Mouse (Mus musculus): ENCODE results near the gene Hic1. TPM values are rescaled to one million over a fixed set of nuclear protein-coding genes. Genes with fewer than 3 reads are reported as not detected.

Hic1 gene
- polyA plus RNA-seq, 1 experiment: not detected

DNA sequence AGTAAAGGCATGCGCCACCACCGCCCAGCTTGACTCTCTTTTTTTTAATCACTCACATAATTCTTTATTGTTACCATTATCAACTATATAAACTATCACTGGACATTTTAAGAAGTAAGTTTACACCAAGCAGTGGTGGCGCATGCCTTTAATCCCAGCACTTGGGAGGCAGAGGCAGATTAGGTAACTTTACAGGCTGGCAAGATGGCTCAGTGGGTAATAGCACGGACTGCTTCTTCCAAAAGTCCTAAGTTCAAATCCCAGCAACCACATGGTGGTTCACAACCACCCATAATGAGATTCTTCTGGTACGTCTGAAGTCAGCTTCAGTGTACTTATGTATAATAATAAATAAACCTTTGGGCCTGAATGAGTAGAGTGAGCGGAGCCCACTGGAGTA, 39.8 kb downstream of the Hic1 start:
- Histone ChIP-seq H3K4me3 (ENCODE audit: insufficient read depth, low read length) (no peak overlapping the region), H3K27ac (ENCODE audit: insufficient read depth, low read depth, low read length) (no peak overlapping the region), H3K4me1 (ENCODE audit: control insufficient read depth, insufficient read depth, low read length) (peaks cover 3% of the 10 kb centered on the region; the same call in 1 of the 2 replicates)
- TF ChIP-seq CTCF (IDR thresholded peaks at IDR 0.05; ENCODE audit: low read depth, low read length) (no peak), POLR2A (IDR thresholded peaks at IDR 0.05; ENCODE audit: borderline replicate concordance, low read depth, low read length) (no peak)

DNA sequence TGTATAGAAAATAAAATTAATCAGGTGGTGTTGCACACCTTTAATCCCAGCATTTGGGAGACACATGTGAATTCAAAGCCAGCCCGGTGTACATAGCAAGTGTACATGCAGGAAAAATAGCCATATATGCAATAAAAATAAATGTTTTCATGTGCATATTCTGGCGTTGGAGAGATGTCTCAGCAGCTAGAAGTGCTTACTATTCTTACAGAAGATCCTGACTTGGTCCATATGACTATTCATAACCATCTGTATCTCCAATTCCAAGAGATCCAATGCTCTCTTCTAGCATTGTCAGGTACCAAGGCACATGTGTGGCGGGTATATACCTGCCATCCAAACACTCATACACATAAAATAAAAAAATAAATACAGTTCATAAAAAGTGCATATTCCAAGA, 42.9 kb downstream of the Hic1 start:
- Histone ChIP-seq H3K27ac (ENCODE audit: insufficient read depth, low read depth, low read length) (no peak overlapping the region), H3K4me3 (ENCODE audit: insufficient read depth, low read length) (no peak overlapping the region), H3K4me1 (ENCODE audit: control insufficient read depth, insufficient read depth, low read length) (peaks cover 3% of the 10 kb centered on the region; the same call in 1 of the 2 replicates)
- TF ChIP-seq CTCF (IDR thresholded peaks at IDR 0.05; ENCODE audit: low read depth, low read length) (no peak), POLR2A (IDR thresholded peaks at IDR 0.05; ENCODE audit: borderline replicate concordance, low read depth, low read length) (no peak)

DNA sequence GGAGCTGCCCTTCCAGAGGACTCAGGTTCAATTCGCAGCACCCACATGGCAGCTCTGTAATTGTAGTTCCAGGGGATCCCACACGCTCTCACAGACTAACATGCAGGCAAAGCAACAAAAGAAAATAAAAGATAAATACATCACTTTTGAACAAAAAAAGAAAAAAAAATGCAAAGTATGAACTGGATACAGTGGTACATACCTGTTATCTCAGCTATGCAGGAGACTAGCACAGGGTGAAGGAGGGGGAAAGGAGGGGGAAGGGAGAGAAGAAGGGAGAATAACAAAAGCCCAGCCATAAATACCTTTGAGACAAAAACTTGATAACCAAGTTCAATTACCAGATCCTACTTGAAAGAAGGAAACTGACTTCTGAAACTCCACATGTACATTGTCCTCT, 44.9 kb downstream of the Hic1 start:
- Histone ChIP-seq H3K27ac (ENCODE audit: insufficient read depth, low read depth, low read length) (no peak overlapping the region), H3K4me3 (ENCODE audit: insufficient read depth, low read length) (no peak overlapping the region), H3K4me1 (ENCODE audit: control insufficient read depth, insufficient read depth, low read length) (peaks cover 3% of the 10 kb centered on the region; the same call in 1 of the 2 replicates)
- TF ChIP-seq POLR2A (IDR thresholded peaks at IDR 0.05; ENCODE audit: borderline replicate concordance, low read depth, low read length): no peak
- TF ChIP-seq CTCF (IDR thresholded peaks at IDR 0.05; ENCODE audit: low read depth, low read length): no peak

DNA sequence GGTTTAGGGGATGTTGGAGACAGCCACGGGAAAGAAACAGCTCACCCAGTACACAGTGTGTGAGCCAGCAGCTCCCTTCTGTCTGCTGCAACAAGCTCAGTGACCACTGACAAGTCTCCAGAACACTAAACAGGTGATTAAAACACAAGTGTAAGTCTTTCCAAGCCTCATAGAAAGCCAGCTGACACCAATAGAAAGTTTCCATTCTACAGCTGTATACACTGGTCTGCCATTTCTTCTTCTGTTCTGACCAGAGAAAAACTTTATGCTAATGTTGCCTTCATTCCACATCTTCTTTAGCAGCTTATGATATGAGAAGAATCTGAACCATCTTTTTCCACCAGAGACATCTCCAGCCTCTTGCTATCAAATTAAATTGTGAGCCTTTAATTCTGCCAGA, 48.0 kb downstream of the Hic1 start:
- peaks cover 3% of the 10 kb centered on the region for H3K4me1 ChIP-seq (ENCODE audit: control insufficient read depth, insufficient read depth, low read length)
- TF ChIP-seq POLR2A (IDR thresholded peaks at IDR 0.05; ENCODE audit: borderline replicate concordance, low read depth, low read length) (no peak), CTCF (IDR thresholded peaks at IDR 0.05; ENCODE audit: low read depth, low read length) (no peak)
- no peak overlapping the region for H3K27ac ChIP-seq (ENCODE audit: insufficient read depth, low read depth, low read length)
- H3K4me3 ChIP-seq (ENCODE audit: insufficient read depth, low read length): no peak overlapping the region

DNA sequence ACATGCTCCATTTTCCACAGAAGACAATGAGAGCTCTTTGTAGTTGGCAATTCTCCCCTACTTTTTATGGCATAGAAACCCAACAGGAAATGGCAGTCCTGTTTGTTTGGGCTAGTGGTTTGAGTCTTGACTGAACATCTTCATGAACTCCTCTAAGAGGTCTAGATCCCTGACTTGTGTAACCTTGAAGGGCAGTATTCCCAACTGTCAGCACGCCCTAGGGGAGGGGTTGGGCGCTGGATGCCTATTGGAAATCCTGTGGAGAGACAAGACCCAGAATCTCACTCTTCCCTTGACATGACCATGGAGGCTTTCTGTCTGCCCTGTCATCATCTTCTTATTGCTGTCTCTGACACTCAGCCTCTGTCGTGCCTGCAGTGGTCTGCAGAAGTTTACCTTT, 49.5 kb downstream of the Hic1 start:
- H3K4me3 ChIP-seq (ENCODE audit: insufficient read depth, low read length): no peak overlapping the region
- H3K4me1 ChIP-seq (ENCODE audit: control insufficient read depth, insufficient read depth, low read length): no peaks in the 10 kb centered on the region; the same call in 1 of the 2 replicates
- no peak overlapping the region for H3K27ac ChIP-seq (ENCODE audit: insufficient read depth, low read depth, low read length)
- no peak for TF ChIP-seq CTCF (IDR thresholded peaks at IDR 0.05; ENCODE audit: low read depth, low read length)
- no peak for TF ChIP-seq POLR2A (IDR thresholded peaks at IDR 0.05; ENCODE audit: borderline replicate concordance, low read depth, low read length)

DNA sequence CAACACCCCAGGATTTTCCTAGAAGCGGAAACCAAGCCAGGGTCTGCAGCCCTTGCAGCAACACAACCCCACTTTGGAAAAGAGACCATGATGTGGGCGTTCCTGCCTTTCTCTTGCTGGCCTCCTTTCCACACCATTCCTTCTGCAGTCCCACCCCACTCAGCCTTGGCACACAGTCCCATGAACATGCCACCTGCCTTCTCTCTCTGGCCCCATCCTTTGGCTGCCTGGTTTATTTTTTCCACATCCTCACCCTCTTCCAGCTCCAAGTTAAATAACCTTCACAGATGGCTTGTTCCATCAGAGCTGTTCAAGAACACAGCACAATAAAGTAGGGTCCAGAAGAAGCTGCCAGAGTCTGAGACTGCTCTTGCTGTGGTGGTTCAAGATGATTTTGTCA, 50.0 kb downstream of the Hic1 start:
- H3K27ac ChIP-seq (ENCODE audit: insufficient read depth, low read depth, low read length): no peak overlapping the region
- H3K4me1 ChIP-seq (ENCODE audit: control insufficient read depth, insufficient read depth, low read length): no peaks in the 10 kb centered on the region; the same call in 1 of the 2 replicates
- TF ChIP-seq POLR2A (IDR thresholded peaks at IDR 0.05; ENCODE audit: borderline replicate concordance, low read depth, low read length) (no peak), CTCF (IDR thresholded peaks at IDR 0.05; ENCODE audit: low read depth, low read length) (no peak)
- H3K4me3 ChIP-seq (ENCODE audit: insufficient read depth, low read length): no peak overlapping the region

DNA sequence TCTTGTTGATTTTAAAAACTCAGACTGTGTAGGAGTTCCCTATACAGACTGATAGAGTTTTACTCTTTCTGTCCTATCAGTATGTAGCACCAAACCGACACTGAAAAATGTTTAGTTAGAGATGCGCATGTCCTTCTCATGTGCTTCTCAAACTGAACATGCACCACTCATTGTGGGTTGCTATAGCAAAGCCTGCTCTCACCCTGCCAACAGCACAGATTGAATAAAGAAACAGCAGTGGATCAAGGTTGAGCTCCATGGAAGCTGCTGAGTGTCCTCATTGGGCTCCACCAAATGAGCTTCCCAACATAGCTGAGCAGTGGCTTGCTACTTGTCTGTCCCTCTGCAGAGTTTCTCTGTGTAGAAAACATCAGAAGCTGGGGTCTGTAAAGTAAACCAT, 51.2 kb downstream of the Hic1 start:
- TF ChIP-seq CTCF (IDR thresholded peaks at IDR 0.05; ENCODE audit: low read depth, low read length): no peak
- no peak for TF ChIP-seq POLR2A (IDR thresholded peaks at IDR 0.05; ENCODE audit: borderline replicate concordance, low read depth, low read length)
- H3K27ac ChIP-seq (ENCODE audit: insufficient read depth, low read depth, low read length): no peak overlapping the region
- H3K4me1 ChIP-seq (ENCODE audit: control insufficient read depth, insufficient read depth, low read length): no peaks in the 10 kb centered on the region; the same call in 1 of the 2 replicates
- H3K4me3 ChIP-seq (ENCODE audit: insufficient read depth, low read length): no peak overlapping the region

DNA sequence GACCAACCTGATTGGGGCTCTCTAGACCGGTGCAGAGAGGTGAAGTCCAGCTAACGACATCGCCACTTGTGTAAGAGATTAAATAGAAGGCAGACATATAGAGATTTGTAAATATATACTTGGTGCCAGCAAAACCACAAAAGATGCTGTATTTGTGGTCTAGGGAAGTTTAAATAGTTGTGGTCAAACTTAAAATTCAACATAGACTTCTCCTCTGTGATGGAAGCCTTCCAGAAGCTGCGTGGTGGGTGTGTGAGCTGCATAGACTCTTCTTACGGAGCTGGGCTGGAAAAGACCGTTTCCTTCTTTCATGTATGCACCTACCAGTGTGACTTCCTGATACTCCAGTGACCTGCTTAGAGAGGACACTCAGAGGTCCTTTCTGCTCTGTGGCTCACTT, 52.9 kb downstream of the Hic1 start:
- no peaks in the 10 kb centered on the region; the same call in 1 of the 2 replicates for H3K4me1 ChIP-seq (ENCODE audit: control insufficient read depth, insufficient read depth, low read length)
- no peak overlapping the region for H3K4me3 ChIP-seq (ENCODE audit: insufficient read depth, low read length)
- no peak for TF ChIP-seq POLR2A (IDR thresholded peaks at IDR 0.05; ENCODE audit: borderline replicate concordance, low read depth, low read length)
- TF ChIP-seq CTCF (IDR thresholded peaks at IDR 0.05; ENCODE audit: low read depth, low read length): no peak
- H3K27ac ChIP-seq (ENCODE audit: insufficient read depth, low read depth, low read length): no peak overlapping the region

Other genes with a start within 250 kb of the Hic1 start
- 13.7 and 14.7 TPM in 2 replicates for gene Smg6, start 243.7 kb downstream of the Hic1 start, polyA plus RNA-seq (2012; ENCODE audit: insufficient read depth, insufficient read length, missing spikeins)
- gene Srr, start 243.6 kb downstream of the Hic1 start, polyA plus RNA-seq (2012; ENCODE audit: insufficient read depth, insufficient read length, missing spikeins): 13.6 and 17.5 TPM in 2 replicates
- gene Ovca2, start 9.3 kb upstream of the Hic1 start, polyA plus RNA-seq (2012; ENCODE audit: insufficient read depth, insufficient read length, missing spikeins): 13.4 and 17.7 TPM in 2 replicates
- gene Dph1, start 21.7 kb upstream of the Hic1 start, polyA plus RNA-seq (2012; ENCODE audit: insufficient read depth, insufficient read length, missing spikeins): 7.0 and 8.8 TPM in 2 replicates
- 0.91 and 1.6 TPM in 2 replicates for gene Rtn4rl1, start 24.3 kb upstream of the Hic1 start, polyA plus RNA-seq (2012; ENCODE audit: insufficient read depth, insufficient read length, missing spikeins)
- gene Rpa1, start 178.8 kb upstream of the Hic1 start, polyA plus RNA-seq (2012; ENCODE audit: insufficient read depth, insufficient read length, missing spikeins): 43.2 and 48.2 TPM in 2 replicates
- 3.3 and 4.9 TPM in 2 replicates for gene Smyd4, start 178.9 kb upstream of the Hic1 start, polyA plus RNA-seq (2012; ENCODE audit: insufficient read depth, insufficient read length, missing spikeins)